In the genomic region with DNA sequence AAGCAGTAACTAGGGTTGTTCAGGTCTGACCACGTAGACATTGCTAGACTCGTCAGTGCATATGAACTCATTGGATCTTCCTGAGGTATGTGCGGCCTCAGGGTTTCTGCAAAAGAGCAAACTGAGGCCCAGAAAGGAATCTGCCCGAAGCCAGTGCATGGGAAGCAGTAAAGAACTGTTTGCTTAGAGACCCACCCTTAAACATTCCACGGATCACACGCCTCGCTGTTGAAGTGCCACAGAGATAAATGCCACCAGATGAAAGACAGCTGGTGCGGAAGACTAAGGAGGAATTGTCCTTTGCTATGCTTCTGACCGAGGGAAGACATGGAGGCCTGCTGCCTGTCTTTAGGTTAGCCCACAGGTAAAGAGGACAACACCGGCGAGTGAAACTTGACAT, we compare ENCODE assay signal across 15 mouse cellular contexts.
"Had no signal": no experiment of that assay in that cellular context is flagged by ENCODE, and none has a peak within 500 bp of the region (broad histone marks: within the 10 kb centered on the region; RNA-seq: fewer than 3 reads in every experiment).

No protein-coding gene starts in this region.

- H3K4me1 ChIP-seq: limb, embryonic 12.5 days; limb, embryonic 15.5 days had no signal

- H3K4me3 ChIP-seq: limb, embryonic 12.5 days; limb, embryonic 15.5 days; stomach, embryonic 15.5 days had no signal

- H3K27me3 ChIP-seq: limb, embryonic 12.5 days; limb, embryonic 15.5 days; stomach, embryonic 15.5 days had no signal

- H3K27ac ChIP-seq: limb, embryonic 12.5 days; limb, embryonic 15.5 days; liver, embryonic 14.5 days; stomach, embryonic 15.5 days had no signal

- H3K9me3 ChIP-seq: limb, embryonic 12.5 days; limb, embryonic 15.5 days; stomach, embryonic 15.5 days had no signal

- DNase-seq: kidney, adult 9 months; kidney, postnatal 14 days; kidney, postnatal 4 days; left cerebral cortex, postnatal 4 days; liver, postnatal 0 days; lung, postnatal 14 days; midbrain, embryonic 14.5 days; right cerebral cortex, postnatal 4 days; thymus, postnatal 25 days had no signal

- H3K4me2 ChIP-seq: limb, embryonic 12.5 days; limb, embryonic 15.5 days; liver, embryonic 11.5 days; midbrain, embryonic 11.5 days; stomach, embryonic 15.5 days had no signal

- ATAC-seq: liver, postnatal 0 days had no signal

- H3K36me3 ChIP-seq: limb, embryonic 12.5 days; limb, embryonic 15.5 days; stomach, embryonic 15.5 days had no signal

- H3K9ac ChIP-seq: limb, embryonic 12.5 days; limb, embryonic 15.5 days; liver, embryonic 14.5 days; liver, postnatal 0 days; stomach, embryonic 15.5 days had no signal
